Mouse (Mus musculus): ENCODE measurements around the gene Rpusd3. TPM values are rescaled to one million over a fixed set of nuclear protein-coding genes. Genes with fewer than 3 reads are reported as not detected.

Gene Rpusd3
- 12.5 TPM for polyA plus RNA-seq (2017; shearing (Covaris generic))

DNA sequence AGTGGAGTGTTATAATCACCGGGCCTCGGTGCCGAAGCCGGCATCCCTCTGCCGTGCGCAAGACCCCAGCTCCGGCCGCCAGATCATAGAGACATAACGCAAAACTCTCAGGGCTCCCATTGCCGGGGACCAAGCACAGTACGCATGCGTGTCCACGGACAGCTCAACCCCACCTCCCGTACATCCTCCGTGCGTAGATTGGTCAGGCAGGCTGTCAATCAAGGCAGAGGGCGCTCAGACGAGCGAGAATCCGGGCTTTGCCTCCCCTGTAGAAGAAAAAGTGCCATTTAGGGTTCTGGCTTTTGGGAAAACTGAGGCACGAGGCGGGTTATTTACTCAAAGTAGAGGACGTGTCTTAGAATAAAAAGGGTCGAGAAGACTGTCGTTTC, at the start of gene Rpusd3:
TSS of gene Rpusd3 (minus strand) at position 142 of the 389 bp plus-strand sequence.

GRCm38 (mm10) chr6:113457952-113458534, 38.9 kb upstream of the Rpusd3 start, which contains the start of gene Il17re:
Il17re (plus strand) TSS chr6:113458484.

GRCm38 (mm10) chr6:113442442-113443090, 23.4 kb upstream of the Rpusd3 start, which contains the start of gene Jagn1:
Jagn1 (plus strand) TSS chr6:113442569.

GRCm38 (mm10) chr6:113435664-113436205, 16.6 kb upstream of the Rpusd3 start, which contains the start of gene Cidec:
Cidec (minus strand) TSS chr6:113435760.

GRCm38 (mm10) chr6:113388960-113389359, 30.2 kb downstream of the Rpusd3 start, which contains the start of gene Ttll3:
Ttll3 (plus strand) TSS chr6:113389260.

GRCm38 (mm10) chr6:113377496-113378385, 41.4 kb downstream of the Rpusd3 start, which contains the start of the genes Tada3 and Arpc4:
Tada3 (minus strand) TSS chr6:113377883.
Arpc4 (plus strand) TSS chr6:113378115.

Other genes starting within 250 kb of the Rpusd3 start
- 0.67 TPM for gene Lhfpl4, start 224.0 kb downstream of the Rpusd3 start, polyA plus RNA-seq (2017; shearing (Covaris generic))
- 50.6 TPM for gene Mtmr14, start 181.5 kb downstream of the Rpusd3 start, polyA plus RNA-seq (2017; shearing (Covaris generic))
- not detected for gene Cpne9, start 137.0 kb downstream of the Rpusd3 start, polyA plus RNA-seq (2017; shearing (Covaris generic))
- 74.5 TPM for gene Brpf1, start 112.2 kb downstream of the Rpusd3 start, polyA plus RNA-seq (2017; shearing (Covaris generic))
- 5.3 TPM for gene Ogg1, start 92.4 kb downstream of the Rpusd3 start, polyA plus RNA-seq (2017; shearing (Covaris generic))
- 0.58 TPM for gene Camk1, start 75.4 kb downstream of the Rpusd3 start, polyA plus RNA-seq (2017; shearing (Covaris generic))
- 29.0 TPM for gene Tada3, start 41.5 kb downstream of the Rpusd3 start, polyA plus RNA-seq (2017; shearing (Covaris generic))
- 339 TPM for gene Arpc4, start 41.2 kb downstream of the Rpusd3 start, polyA plus RNA-seq (2017; shearing (Covaris generic))
- gene Ttll3, start 30.1 kb downstream of the Rpusd3 start, polyA plus RNA-seq (2017; shearing (Covaris generic)) = 16.4 TPM
- not detected for gene Cidec, start 16.4 kb upstream of the Rpusd3 start, polyA plus RNA-seq (2017; shearing (Covaris generic))
- gene Jagn1, start 23.2 kb upstream of the Rpusd3 start, polyA plus RNA-seq (2017; shearing (Covaris generic)) = 21.2 TPM
- gene Il17re, start 39.1 kb upstream of the Rpusd3 start, polyA plus RNA-seq (2017; shearing (Covaris generic)) = 0.21 TPM
- 0.32 TPM for gene Il17rc, start 52.1 kb upstream of the Rpusd3 start, polyA plus RNA-seq (2017; shearing (Covaris generic))
- 9.0 TPM for gene Creld1, start 64.0 kb upstream of the Rpusd3 start, polyA plus RNA-seq (2017; shearing (Covaris generic))
- 0.24 TPM for gene Prrt3, start 82.6 kb upstream of the Rpusd3 start, polyA plus RNA-seq (2017; shearing (Covaris generic))
- 103 TPM for gene Emc3, start 112.3 kb upstream of the Rpusd3 start, polyA plus RNA-seq (2017; shearing (Covaris generic))
- 1.2 TPM for gene Fancd2, start 112.3 kb upstream of the Rpusd3 start, polyA plus RNA-seq (2017; shearing (Covaris generic))
- not detected for gene Fancd2os, start 181.4 kb upstream of the Rpusd3 start, polyA plus RNA-seq (2017; shearing (Covaris generic))
- 147 TPM for gene Brk1, start 185.4 kb upstream of the Rpusd3 start, polyA plus RNA-seq (2017; shearing (Covaris generic))
- 27.7 TPM for gene Vhl, start 204.6 kb upstream of the Rpusd3 start, polyA plus RNA-seq (2017; shearing (Covaris generic))
- 34.9 TPM for gene Irak2, start 219.1 kb upstream of the Rpusd3 start, polyA plus RNA-seq (2017; shearing (Covaris generic))